Mouse (Mus musculus) limb, embryonic 15.5 days (tissue): ENCODE results near the gene Ccl17. TPM values are rescaled to one million over a fixed set of nuclear protein-coding genes. Genes with fewer than 3 reads are reported as not detected.
"Not testable (repeated sequence)": the region's sequence is repeated elsewhere in the genome, so short reads cannot be mapped to it uniquely, and the experiment has no call there.

Experiments used
- ATAC-seq: fragments of 200-750 bp; cut with Nextera tagmentation; 2 replicates; pipeline ENCODE4 v1.8.0; 2017; ENCODE audit warnings: low read depth, moderate TSS enrichment; ENCODE audit not compliant: insufficient number of reproducible peaks, low FRiP score, low TSS enrichment
- H3K27ac ChIP-seq: fragments of 300-500 bp; sonication (generic); 2 replicates; pipeline ENCODE4 v1.5.1; 2015; ENCODE audit warnings: moderate library complexity, mild to moderate bottlenecking, inconsistent platforms
- H3K27me3 ChIP-seq: fragments of 300-500 bp; sonication (generic); 2 replicates; pipeline ENCODE4 v1.6.1; 2015; ENCODE audit warnings: inconsistent platforms
- H3K36me3 ChIP-seq: fragments of 300-500 bp; sonication (generic); 2 replicates; pipeline ENCODE4 v1.6.1; 2015; ENCODE audit warnings: inconsistent platforms
- H3K4me1 ChIP-seq: fragments of 300-500 bp; sonication (generic); 2 replicates; pipeline ENCODE4 v1.6.1; 2015; ENCODE audit warnings: inconsistent platforms
- H3K4me2 ChIP-seq: fragments of 300-500 bp; sonication (generic); 2 replicates; pipeline ENCODE4 v1.6.1; 2015; ENCODE audit warnings: mild to moderate bottlenecking, inconsistent platforms
- H3K4me3 ChIP-seq: fragments of 300-500 bp; sonication (generic); 2 replicates; pipeline ENCODE4 v1.5.1; 2015; ENCODE audit warnings: mild to moderate bottlenecking, inconsistent platforms
- H3K9ac ChIP-seq: fragments of 300-500 bp; sonication (generic); 2 replicates; pipeline ENCODE4 v1.6.1; 2015; ENCODE audit warnings: inconsistent platforms
- H3K9me3 ChIP-seq: fragments of 300-500 bp; sonication (generic); 2 replicates; pipeline ENCODE4 v1.6.1; 2016; ENCODE audit warnings: inconsistent platforms
- WGBS: fragments of 180-500 bp; shearing (Covaris S2); methylation state at CpG from one replicate; pipeline ENCODE4 v1.1.7; 2015; 5-methylcytosine and 5-hydroxymethylcytosine counted together
- polyA plus RNA-seq: library from polyadenylated mRNA; unstranded; fragments of >200 nt; fragmentation: Nextera tagmentation; extraction: Ambion mirVana; gene quantifications from 2 replicates; pipeline ENCODE4 v1.2.1, GENCODE M21; 2015

The Ccl17 gene
- polyA plus RNA-seq, 1 experiment from 2014 or later = not detected

DNA sequence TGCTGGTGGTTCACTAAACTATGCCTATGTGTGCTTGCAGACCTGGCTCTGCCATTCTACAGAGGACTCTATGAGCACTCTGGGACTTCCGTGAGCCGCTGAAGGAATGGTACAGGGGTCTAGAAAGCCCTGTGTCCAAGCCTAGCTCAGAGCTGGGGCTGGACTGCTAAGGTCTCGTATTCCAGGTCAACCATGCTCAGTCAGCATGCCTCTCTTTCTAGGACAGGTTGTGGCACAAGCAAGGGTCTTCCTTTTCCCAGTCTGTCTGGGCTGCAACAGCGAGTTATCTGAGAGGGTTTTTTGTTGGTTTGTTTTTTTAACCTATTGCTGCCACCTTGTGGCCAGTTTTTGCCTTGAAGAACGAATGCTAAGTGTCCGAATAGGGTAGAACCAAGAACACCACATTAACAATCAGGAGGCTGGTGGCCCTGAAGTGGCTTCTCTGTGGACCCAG, 2.4 kb downstream of the Ccl17 start:
- Histone ChIP-seq H3K9ac (no peak overlapping the region), H3K36me3 (no peaks in the 10 kb centered on the region), H3K27me3 (no peaks in the 10 kb centered on the region), H3K4me2 (peak overlapping the region; percentile 27), H3K4me1 (peaks cover 4% of the 10 kb centered on the region; the same call in 1 of the 2 replicates), H3K4me3 (no peak overlapping the region; the same call in 1 of the 2 replicates), H3K27ac (no peak overlapping the region), H3K9me3 (no peaks in the 10 kb centered on the region)
- WGBS = 31% methylated on average over 6 of the region's 6 CpGs
- ATAC-seq = no peak

- no peak overlapping the region for H3K4me2 ChIP-seq
- H3K4me1 ChIP-seq = peaks cover 4% of the 10 kb centered on the region; the same call in 1 of the 2 replicates
- no peak overlapping the region for H3K27ac ChIP-seq
- no peaks in the 10 kb centered on the region for H3K27me3 ChIP-seq
- no peak overlapping the region for H3K4me3 ChIP-seq
- no peaks in the 10 kb centered on the region for H3K9me3 ChIP-seq
- WGBS = 0% methylated on average over 1 of the region's 1 CpGs
- no peaks in the 10 kb centered on the region for H3K36me3 ChIP-seq
- no peak overlapping the region for H3K9ac ChIP-seq
- no peak for ATAC-seq
Measured at GRCm38 (mm10) chr8:94814556-94814955, 4.3 kb downstream of the Ccl17 start.

DNA sequence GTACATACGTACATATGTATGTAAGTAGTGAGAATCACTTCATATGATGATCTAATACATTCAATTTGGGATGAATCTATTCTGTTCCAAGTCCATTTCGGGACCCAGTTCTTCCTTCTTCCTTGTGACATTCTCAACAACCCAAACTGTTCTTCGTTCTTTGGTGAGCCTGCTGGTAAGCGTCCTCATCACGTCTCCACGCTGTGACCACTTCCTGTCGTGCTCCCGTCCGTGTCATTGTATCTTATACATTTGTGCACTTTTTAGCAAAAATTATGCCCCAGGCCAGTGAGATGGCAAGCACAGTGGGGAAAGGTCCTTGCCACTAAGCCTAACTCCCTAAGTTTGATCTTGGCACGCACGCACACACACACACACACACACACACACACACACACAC, 7.7 kb downstream of the Ccl17 start:
- Histone ChIP-seq H3K27ac (no peak overlapping the region), H3K4me2 (no peak overlapping the region), H3K4me3 (no peak overlapping the region), H3K9me3 (no peaks in the 10 kb centered on the region), H3K4me1 (no peaks in the 10 kb centered on the region), H3K36me3 (peaks cover 21% of the 10 kb centered on the region), H3K9ac (no peak overlapping the region), H3K27me3 (no peaks in the 10 kb centered on the region)
- WGBS = 85% methylated on average over 11 of the region's 11 CpGs
- no peak for ATAC-seq

DNA sequence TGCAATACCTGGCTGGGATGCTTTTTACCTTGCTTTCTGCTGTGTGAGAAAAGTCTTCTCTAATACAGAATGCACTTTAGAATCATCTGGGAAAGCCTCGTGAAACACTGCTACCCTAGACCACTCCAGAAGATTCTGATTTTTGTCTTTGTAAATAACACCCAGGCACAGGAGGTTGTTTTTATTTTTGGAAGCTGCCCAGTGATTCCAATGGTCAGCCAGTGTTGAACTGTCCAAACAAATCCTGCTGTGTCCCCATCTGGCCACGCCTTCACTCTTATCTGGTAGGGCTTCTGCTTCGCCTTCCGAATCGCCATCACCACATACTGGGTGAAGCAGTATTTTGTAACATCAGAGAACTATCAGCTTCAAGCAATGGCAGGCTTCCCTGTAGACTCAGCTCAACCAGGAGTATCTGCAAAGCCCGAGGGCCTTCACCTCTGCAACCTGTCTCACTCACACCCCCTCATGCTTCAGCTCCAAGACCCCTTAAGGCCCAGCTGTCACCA, 9.5 kb downstream of the Ccl17 start:
- H3K4me2 ChIP-seq = no peak overlapping the region
- H3K4me3 ChIP-seq = no peak overlapping the region
- 85% methylated on average over 6 of the region's 6 CpGs for WGBS
- H3K9me3 ChIP-seq = no peaks in the 10 kb centered on the region
- H3K4me1 ChIP-seq = no peaks in the 10 kb centered on the region
- no peak for ATAC-seq
- no peaks in the 10 kb centered on the region for H3K27me3 ChIP-seq
- no peak overlapping the region for H3K9ac ChIP-seq
- peaks cover 37% of the 10 kb centered on the region for H3K36me3 ChIP-seq
- no peak overlapping the region for H3K27ac ChIP-seq

GRCm38 (mm10) chr8:94820553-94820952, 10.3 kb downstream of the Ccl17 start:
- H3K9ac ChIP-seq = no peak overlapping the region
- H3K36me3 ChIP-seq = peaks cover 41% of the 10 kb centered on the region
- ATAC-seq = no peak
- H3K4me2 ChIP-seq = no peak overlapping the region
- no peak overlapping the region for H3K4me3 ChIP-seq
- H3K4me1 ChIP-seq = no peaks in the 10 kb centered on the region
- no peaks in the 10 kb centered on the region for H3K27me3 ChIP-seq
- WGBS = 65% methylated on average over 7 of the region's 7 CpGs
- no peaks in the 10 kb centered on the region for H3K9me3 ChIP-seq
- no peak overlapping the region for H3K27ac ChIP-seq

DNA sequence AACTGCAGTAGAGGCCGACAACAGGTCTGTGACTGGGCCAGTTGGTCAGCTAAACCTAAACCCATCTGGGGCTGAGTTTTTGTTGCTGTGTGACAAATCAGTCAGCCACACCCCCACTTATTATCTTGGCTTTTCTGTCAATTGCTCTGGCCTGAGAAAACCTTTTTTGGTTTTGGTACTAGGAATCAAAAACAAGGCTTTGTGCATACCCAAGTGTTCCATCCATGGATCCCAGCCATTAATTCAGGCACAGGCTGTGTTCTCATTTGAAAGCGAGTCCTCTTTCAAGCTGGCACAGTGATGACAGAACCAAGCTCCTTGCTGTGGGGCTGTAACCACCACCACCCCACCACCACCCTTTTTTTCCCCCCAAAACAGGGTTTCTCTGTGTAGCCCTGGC, 11.1 kb downstream of the Ccl17 start:
- no peak for ATAC-seq
- H3K9ac ChIP-seq = no peak overlapping the region
- no peak overlapping the region for H3K4me2 ChIP-seq
- H3K36me3 ChIP-seq = peaks cover 45% of the 10 kb centered on the region
- no peak overlapping the region for H3K27ac ChIP-seq
- no peaks in the 10 kb centered on the region for H3K27me3 ChIP-seq
- no peaks in the 10 kb centered on the region for H3K4me1 ChIP-seq
- no peaks in the 10 kb centered on the region for H3K9me3 ChIP-seq
- 96% methylated on average over 2 of the region's 2 CpGs for WGBS
- H3K4me3 ChIP-seq = no peak overlapping the region

DNA sequence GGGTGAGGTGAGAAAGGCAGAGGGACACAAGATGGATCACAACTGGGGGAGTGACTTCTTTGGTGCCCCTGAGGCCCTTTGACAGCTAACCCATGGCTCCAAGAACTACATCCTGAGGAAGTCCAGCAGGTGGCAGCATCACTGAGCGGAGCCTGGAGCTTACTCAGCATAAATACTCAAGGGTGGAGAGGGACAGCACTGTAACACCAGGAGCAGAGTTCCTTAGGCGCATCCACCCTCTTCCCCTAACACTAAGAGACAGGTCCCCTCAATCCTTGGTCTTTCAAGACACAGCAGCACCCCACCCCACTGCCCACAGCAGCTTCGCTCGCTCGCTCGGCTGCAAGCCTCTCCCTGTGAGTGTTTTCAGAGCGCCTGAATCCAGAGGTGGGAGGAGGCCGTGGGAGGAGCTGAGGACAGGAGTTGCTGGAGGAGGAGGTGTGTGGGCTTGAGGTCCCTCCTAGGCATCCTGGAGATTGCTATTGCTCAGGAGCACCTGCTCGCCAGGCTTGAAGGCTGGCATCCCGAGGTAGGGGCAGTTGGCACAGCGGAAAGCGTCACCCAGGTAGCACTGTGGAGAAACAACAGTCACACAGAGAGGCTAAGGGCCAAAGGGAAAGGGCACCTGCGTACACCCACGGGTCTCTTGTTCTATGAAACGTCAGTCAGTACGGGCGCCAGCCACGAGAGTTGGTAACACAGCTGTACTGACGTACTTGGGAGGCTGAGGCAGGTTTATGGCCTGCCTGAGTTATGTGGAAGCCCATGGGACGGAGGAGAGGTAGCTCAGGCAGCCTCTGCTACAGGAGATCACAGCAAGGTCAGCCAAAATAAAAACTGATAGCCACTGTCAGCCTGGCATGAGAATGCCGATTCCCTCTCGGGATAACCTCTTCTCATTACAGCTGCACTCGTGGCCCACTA, 12.6 kb downstream of the Ccl17 start:
- H3K36me3 ChIP-seq = peaks cover 56% of the 10 kb centered on the region
- H3K4me1 ChIP-seq = no peaks in the 10 kb centered on the region
- no peak overlapping the region for H3K4me2 ChIP-seq
- no peak overlapping the region for H3K9ac ChIP-seq
- no peak for ATAC-seq
- 76% methylated on average over 23 of the region's 23 CpGs for WGBS
- H3K4me3 ChIP-seq = no peak overlapping the region
- H3K9me3 ChIP-seq = no peaks in the 10 kb centered on the region
- H3K27me3 ChIP-seq = no peaks in the 10 kb centered on the region
- H3K27ac ChIP-seq = no peak overlapping the region

DNA sequence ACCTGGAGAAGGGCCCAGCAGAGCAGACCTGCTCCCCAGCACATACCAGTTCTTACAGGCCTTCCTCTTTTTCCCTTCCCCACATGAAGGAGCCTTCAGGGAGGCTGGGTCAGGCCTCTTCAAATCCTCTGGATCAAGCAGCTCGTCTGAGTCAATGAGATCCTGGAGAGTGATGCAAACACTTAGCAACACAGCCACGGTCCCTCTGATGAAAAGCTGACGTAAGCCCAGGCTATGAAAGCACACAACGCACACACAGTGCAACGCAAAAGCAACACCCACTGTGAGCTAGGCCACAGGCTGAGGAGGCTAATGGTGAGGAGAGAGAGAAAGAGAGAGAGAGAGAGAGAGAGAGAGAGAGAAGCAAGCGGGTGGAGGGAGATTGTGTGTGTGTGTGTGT, 14.9 kb downstream of the Ccl17 start:
- WGBS = 88% methylated on average over 6 of the region's 6 CpGs
- H3K27ac ChIP-seq = no peak overlapping the region
- H3K4me2 ChIP-seq = no peak overlapping the region
- ATAC-seq = no peak
- no peak overlapping the region for H3K9ac ChIP-seq
- no peak overlapping the region for H3K4me3 ChIP-seq
- H3K27me3 ChIP-seq = no peaks in the 10 kb centered on the region
- H3K36me3 ChIP-seq = peaks cover 66% of the 10 kb centered on the region
- no peaks in the 10 kb centered on the region for H3K4me1 ChIP-seq
- H3K9me3 ChIP-seq = no peaks in the 10 kb centered on the region

- no peak for ATAC-seq
Measured at GRCm38 (mm10) chr8:94826210-94826609, 16.0 kb downstream of the Ccl17 start.

DNA sequence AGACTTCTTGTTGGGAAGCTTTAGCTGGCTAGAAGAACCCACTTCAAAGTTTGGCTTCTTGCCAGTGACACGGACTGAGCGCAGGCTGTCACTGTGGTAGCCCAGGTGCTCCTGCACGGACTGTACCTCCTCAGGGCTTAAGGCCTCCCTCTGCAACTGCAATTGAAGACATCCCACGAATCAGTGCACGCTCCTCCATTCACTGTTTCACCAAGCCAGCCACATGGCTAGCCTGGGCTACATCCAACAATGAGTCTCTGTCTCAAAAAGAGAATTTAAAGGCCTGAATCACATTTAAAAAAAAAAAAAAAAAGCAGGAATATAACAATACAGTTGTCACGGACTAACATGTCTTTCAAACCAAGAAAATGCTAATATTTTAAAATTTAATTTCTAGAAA, 18.0 kb downstream of the Ccl17 start:
- no peaks in the 10 kb centered on the region for H3K4me1 ChIP-seq
- no peak overlapping the region for H3K9ac ChIP-seq
- H3K27me3 ChIP-seq = no peaks in the 10 kb centered on the region
- 79% methylated on average over 6 of the region's 6 CpGs for WGBS
- ATAC-seq = no peak
- no peak overlapping the region for H3K4me2 ChIP-seq
- no peak overlapping the region for H3K27ac ChIP-seq
- H3K36me3 ChIP-seq = peaks cover 56% of the 10 kb centered on the region
- H3K4me3 ChIP-seq = no peak overlapping the region
- H3K9me3 ChIP-seq = no peaks in the 10 kb centered on the region

More at GRCm38 (mm10) chr8:94826210-94826609, 16.0 kb downstream of the Ccl17 start:
- no peaks in the 10 kb centered on the region for H3K27me3 ChIP-seq
- WGBS = 90% methylated on average over 5 of the region's 5 CpGs
- H3K4me2 ChIP-seq = no peak overlapping the region
- peaks cover 66% of the 10 kb centered on the region for H3K36me3 ChIP-seq
- no peaks in the 10 kb centered on the region for H3K4me1 ChIP-seq
- no peak overlapping the region for H3K9ac ChIP-seq
- H3K9me3 ChIP-seq = no peaks in the 10 kb centered on the region
- H3K4me3 ChIP-seq = no peak overlapping the region
- H3K27ac ChIP-seq = no peak overlapping the region

DNA sequence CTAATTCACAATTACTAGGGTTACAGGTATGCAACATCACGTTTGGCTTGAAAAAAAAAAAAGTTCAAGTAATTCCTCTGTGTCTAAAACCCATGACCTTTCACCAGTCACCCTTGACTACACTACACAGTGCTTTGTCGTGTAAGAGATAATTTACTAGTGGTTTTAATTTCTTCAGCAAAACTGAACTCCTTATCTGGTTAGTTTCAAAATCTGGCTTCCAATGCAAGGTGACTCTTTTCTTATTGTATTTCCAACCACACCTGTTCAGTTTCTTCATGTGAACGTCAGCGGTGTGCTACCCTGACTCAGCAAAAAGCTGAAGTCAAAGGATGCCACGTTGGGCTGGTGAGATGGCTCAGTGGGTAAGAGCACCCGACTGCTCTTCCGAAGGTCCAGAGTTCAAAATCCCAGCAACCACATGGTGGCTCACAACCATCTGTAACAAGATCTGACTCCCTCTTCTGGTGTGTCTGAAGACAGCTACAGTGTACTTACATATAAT, 23.7 kb downstream of the Ccl17 start:
- H3K9me3 ChIP-seq, H3K27me3 ChIP-seq, H3K4me2 ChIP-seq, ATAC-seq, H3K4me3 ChIP-seq, H3K27ac ChIP-seq, H3K9ac ChIP-seq: not testable (repeated sequence)
- peaks cover 20% of the 10 kb centered on the region for H3K36me3 ChIP-seq
- WGBS = 72% methylated on average over 7 of the region's 7 CpGs
- H3K4me1 ChIP-seq = peaks cover 13% of the 10 kb centered on the region

DNA sequence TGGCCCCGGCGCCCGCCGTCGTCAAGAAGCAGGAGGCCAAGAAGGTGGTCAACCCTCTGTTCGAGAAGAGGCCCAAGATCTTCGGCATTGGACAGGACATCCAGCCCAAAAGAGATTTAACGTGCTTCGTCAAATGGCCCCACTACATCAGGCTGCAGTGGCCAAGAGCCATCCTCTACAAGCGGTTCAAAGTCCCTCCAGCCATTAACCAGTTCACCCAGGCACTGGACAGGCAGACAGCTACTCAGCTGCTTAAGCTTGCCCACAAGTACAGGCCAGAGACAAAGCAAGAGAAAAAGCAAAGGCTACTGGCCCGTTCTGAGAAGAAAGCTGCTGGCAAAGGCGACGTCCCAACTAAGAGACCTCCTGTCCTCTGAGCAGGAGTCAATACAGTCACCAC, 25.5 kb downstream of the Ccl17 start:
- H3K27me3 ChIP-seq, H3K4me3 ChIP-seq, ATAC-seq, H3K9ac ChIP-seq, H3K36me3 ChIP-seq, H3K4me2 ChIP-seq, H3K9me3 ChIP-seq, H3K27ac ChIP-seq: not testable (repeated sequence)
- WGBS = 91% methylated on average over 13 of the region's 13 CpGs
- peaks cover 13% of the 10 kb centered on the region for H3K4me1 ChIP-seq
